Mouse (Mus musculus) liver, postnatal 0 days (tissue): Measurements from ENCODE around the gene Tmem53. TPM values are rescaled to one million over a fixed set of nuclear protein-coding genes. Genes with fewer than 3 reads are reported as not detected.

Experiments used
- ATAC-seq: fragments of 200-750 bp; cut with Nextera tagmentation; 2 replicates; pipeline ENCODE4 v1.8.0; 2017; ENCODE audit warnings: mild to moderate bottlenecking, moderate library complexity
- DNase-seq: peaks from one replicate; pipeline ENCODE4 v3.0.0-alpha.2; 2016
- H3K27ac ChIP-seq: fragments of 300-500 bp; sonication (generic); 2 replicates; pipeline ENCODE4 v1.5.1; 2014; ENCODE audit warnings: antibody characterized with exemption, moderate library complexity, mild to moderate bottlenecking, low read depth
- H3K27me3 ChIP-seq: fragments of 300-500 bp; sonication (generic); 2 replicates; pipeline ENCODE4 v1.6.1; 2014; ENCODE audit warnings: low read length, control low read depth, mixed read lengths; ENCODE audit not compliant: insufficient read depth
- H3K36me3 ChIP-seq: fragments of 300-500 bp; sonication (generic); replicated peaks from 2 replicates; pipeline ENCODE4 v1.6.1; 2014; ENCODE audit warnings: mild to moderate bottlenecking, control low read depth, low read length, moderate library complexity, mixed read lengths; ENCODE audit not compliant: insufficient read depth
- H3K4me1 ChIP-seq: fragments of 300-500 bp; sonication (generic); 2 replicates; pipeline ENCODE4 v1.6.1; 2014; ENCODE audit warnings: antibody characterized with exemption, mild to moderate bottlenecking, control low read depth; ENCODE audit not compliant: insufficient read depth
- H3K4me2 ChIP-seq: fragments of 300-500 bp; sonication (generic); 2 replicates; pipeline ENCODE4 v1.6.1; 2014; ENCODE audit warnings: low read depth, mild to moderate bottlenecking, low read length, moderate library complexity, mixed read lengths
- H3K4me3 ChIP-seq: fragments of 300-500 bp; sonication (generic); 2 replicates; pipeline ENCODE4 v1.5.1; 2014; ENCODE audit warnings: low read depth, low read length
- H3K9ac ChIP-seq: fragments of 300-500 bp; sonication (generic); replicated peaks from 2 replicates; pipeline ENCODE4 v1.6.1; 2014; ENCODE audit warnings: mild to moderate bottlenecking, moderate library complexity
- H3K9me3 ChIP-seq: fragments of 300-500 bp; sonication (generic); 2 replicates; pipeline ENCODE4 v1.6.1; 2016; ENCODE audit warnings: mild to moderate bottlenecking, control low read depth, low read length, mixed read lengths
- CTCF ChIP-seq: sonication (generic); IDR thresholded peaks from 2 replicates; pipeline ENCODE4 v1.5.1; 2016; ENCODE audit warnings: antibody characterized with exemption, low read depth
- EP300 ChIP-seq: IDR thresholded peaks from 2 replicates; pipeline ENCODE4 v1.6.1; 2016; ENCODE audit warnings: antibody characterized with exemption, low read depth, mild to moderate bottlenecking
- WGBS: fragments of 180-500 bp; shearing (Covaris S2); extraction: QIAGEN DNeasy Blood & Tissue Kit; methylation state at CpG from one replicate; pipeline ENCODE4 v1.1.7; 2014; ENCODE audit not compliant: insufficient replicate concordance; 5-methylcytosine and 5-hydroxymethylcytosine counted together
- polyA plus RNA-seq: library from polyadenylated mRNA; unstranded; fragments of >200 nt; fragmentation: Nextera tagmentation; extraction: Ambion mirVana; gene quantifications from 2 replicates; pipeline ENCODE4 v1.2.1, GENCODE M21; 2015

The Tmem53 gene
- polyA plus RNA-seq, 1 experiment from 2014 or later = 48.6 TPM

DNA sequence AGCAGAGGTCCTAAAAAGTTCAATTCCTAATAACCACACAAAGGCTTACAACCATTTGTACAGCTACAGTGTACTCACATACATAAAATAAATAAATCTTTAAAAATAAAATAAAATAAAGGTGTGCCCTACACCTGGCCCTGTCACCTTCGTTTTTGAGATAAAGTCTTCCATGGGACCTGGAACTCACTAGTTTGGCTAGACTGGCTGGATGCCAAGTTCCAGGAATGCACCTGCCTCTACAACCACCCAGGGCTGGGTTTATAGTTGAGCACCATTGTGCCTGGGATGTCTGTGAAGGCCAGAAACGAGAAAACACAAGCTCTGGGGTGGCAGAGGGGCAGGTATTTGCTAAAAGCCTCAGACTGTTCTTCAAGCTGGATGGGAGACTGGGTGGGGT lies 12.6 kb upstream of the Tmem53 start:
- Histone ChIP-seq H3K9me3 (no peaks in the 10 kb centered on the region), H3K9ac (no peak overlapping the region), H3K27ac (no peak overlapping the region), H3K4me2 (no peak overlapping the region), H3K4me1 (no peaks in the 10 kb centered on the region), H3K27me3 (no peaks in the 10 kb centered on the region), H3K36me3 (no peaks in the 10 kb centered on the region), H3K4me3 (no peak overlapping the region)
- TF ChIP-seq CTCF (no peak), EP300 (no peak)
- no peak for ATAC-seq
- no peak for DNase-seq
- 33% methylated on average over 2 of the region's 2 CpGs for WGBS

DNA sequence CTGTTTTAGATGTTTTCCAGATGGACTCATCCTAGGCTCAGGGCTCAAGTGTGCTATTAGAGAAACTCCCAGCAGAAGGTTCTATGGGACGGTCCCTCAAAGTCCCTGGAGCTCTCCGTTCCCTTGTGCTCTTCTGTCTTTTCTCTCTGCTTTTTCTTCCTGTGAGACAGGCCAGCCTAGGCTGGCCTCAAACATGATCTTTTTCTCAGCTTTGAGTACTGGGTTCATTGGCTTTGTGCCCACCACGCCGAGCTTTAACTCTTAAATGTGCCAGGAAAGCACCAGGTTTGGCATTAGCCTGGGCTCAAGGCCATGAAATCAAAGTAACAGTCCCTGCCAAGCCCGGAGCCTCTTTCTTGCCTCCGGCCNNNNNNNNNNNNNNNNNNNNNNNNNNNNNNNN lies 10.9 kb upstream of the Tmem53 start:
- Histone ChIP-seq H3K27me3 (no peaks in the 10 kb centered on the region), H3K27ac (no peak overlapping the region), H3K36me3 (no peaks in the 10 kb centered on the region), H3K4me1 (no peaks in the 10 kb centered on the region), H3K4me3 (no peak overlapping the region), H3K4me2 (no peak overlapping the region), H3K9me3 (no peaks in the 10 kb centered on the region), H3K9ac (no peak overlapping the region)
- no peak for DNase-seq
- 76% methylated on average over 6 of the region's 6 CpGs for WGBS
- no peak for ATAC-seq
- no peak for TF ChIP-seq CTCF
- TF ChIP-seq EP300 = no peak

DNA sequence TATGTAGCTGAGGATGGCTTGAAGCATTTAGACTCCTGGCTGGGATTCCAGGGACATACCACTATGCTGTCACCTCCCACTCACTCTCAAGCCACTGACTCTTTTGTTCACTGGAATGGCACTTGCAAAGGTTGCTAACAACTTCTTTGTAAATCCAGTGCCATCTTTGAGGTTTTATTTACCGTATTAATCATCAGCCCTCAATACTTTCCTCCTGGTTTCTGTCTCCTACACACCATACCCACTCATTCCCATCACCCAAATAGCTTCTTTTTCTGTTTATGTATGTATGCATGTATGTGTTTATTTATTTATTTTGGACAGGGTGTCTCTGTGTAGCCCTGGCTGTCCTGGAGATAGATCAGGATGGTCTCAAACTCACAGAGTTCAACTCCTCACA lies 769 bp upstream of the Tmem53 start:
- peaks cover 31% of the 10 kb centered on the region for H3K4me1 ChIP-seq
- no peaks in the 10 kb centered on the region for H3K36me3 ChIP-seq
- no peak overlapping the region for H3K27ac ChIP-seq
- no peak for DNase-seq
- H3K27me3 ChIP-seq = no peaks in the 10 kb centered on the region
- TF ChIP-seq EP300 (no peak), CTCF (no peak)
- no peak for ATAC-seq
- H3K4me2 ChIP-seq = peak overlapping the region; percentile 73
- peak overlapping the region; percentile 53; the same call in 1 of the 2 replicates for H3K4me3 ChIP-seq
- WGBS = 88% methylated on average over 1 of the region's 1 CpGs
- H3K9ac ChIP-seq = no peak overlapping the region
- H3K9me3 ChIP-seq = no peaks in the 10 kb centered on the region

DNA sequence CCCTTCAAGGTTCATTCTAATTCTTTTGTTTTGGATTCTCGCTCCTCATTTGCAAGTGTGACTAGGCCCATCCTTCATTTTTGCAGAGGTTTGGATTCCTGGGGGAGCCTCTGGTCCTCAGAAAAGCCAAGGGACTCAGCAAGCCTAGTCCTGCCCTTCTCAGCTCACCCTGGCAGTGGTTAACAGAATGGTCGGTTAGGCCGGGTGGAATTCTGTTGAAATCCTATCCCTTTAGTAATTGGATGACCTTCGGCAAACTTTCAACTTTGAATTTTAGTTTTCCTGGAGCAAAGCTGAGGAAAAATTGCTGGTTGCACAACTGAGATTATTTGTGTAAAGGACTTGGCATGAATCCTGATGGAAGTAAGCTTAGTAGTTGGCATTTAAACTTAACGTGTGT lies 600 bp downstream of the Tmem53 start:
- Histone ChIP-seq H3K9me3 (no peaks in the 10 kb centered on the region), H3K4me1 (peaks cover 31% of the 10 kb centered on the region), H3K36me3 (no peaks in the 10 kb centered on the region), H3K4me2 (peak overlapping the region; percentile 73), H3K27me3 (no peaks in the 10 kb centered on the region), H3K9ac (peak overlapping the region; percentile 53), H3K27ac (peak overlapping the region; percentile 76), H3K4me3 (peak overlapping the region; percentile 53)
- no peak for TF ChIP-seq CTCF
- peak; percentile 63; the same call in 1 of the 2 replicates for TF ChIP-seq EP300
- peak; percentile 66 for ATAC-seq
- WGBS = 41% methylated on average over 5 of the region's 5 CpGs
- no peak for DNase-seq

DNA sequence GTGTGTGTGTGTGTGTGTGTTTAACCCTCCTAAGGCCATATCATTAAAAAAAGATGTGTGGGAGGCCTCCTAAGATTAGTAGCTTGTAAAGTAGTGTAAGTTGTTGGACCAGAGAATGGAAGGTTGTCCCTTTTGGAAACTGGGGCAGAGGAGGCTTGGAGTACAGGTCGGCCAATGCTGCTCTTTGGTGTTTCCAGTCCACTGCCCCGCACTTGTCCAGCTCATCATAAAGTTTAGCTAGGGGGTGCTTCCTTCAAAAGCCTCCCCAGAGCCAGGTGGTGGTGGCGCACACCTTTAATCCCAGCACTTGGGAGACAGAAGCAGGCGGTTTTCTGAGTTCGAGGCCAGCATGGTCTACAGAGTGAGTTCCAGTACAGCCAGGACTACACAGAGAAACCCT lies 1.0 kb downstream of the Tmem53 start:
- Histone ChIP-seq H3K4me1 (peaks cover 31% of the 10 kb centered on the region), H3K4me2 (peak overlapping the region; percentile 73), H3K27ac (peak overlapping the region; percentile 76; the same call in 1 of the 2 replicates), H3K36me3 (no peaks in the 10 kb centered on the region), H3K9ac (no peak overlapping the region; the same call in 1 of the 2 replicates), H3K4me3 (peak overlapping the region; percentile 53; the same call in 1 of the 2 replicates), H3K9me3 (no peaks in the 10 kb centered on the region), H3K27me3 (no peaks in the 10 kb centered on the region)
- DNase-seq (no peak), ATAC-seq (no peak)
- no peak for TF ChIP-seq EP300
- WGBS = 75% methylated on average over 5 of the region's 5 CpGs

DNA sequence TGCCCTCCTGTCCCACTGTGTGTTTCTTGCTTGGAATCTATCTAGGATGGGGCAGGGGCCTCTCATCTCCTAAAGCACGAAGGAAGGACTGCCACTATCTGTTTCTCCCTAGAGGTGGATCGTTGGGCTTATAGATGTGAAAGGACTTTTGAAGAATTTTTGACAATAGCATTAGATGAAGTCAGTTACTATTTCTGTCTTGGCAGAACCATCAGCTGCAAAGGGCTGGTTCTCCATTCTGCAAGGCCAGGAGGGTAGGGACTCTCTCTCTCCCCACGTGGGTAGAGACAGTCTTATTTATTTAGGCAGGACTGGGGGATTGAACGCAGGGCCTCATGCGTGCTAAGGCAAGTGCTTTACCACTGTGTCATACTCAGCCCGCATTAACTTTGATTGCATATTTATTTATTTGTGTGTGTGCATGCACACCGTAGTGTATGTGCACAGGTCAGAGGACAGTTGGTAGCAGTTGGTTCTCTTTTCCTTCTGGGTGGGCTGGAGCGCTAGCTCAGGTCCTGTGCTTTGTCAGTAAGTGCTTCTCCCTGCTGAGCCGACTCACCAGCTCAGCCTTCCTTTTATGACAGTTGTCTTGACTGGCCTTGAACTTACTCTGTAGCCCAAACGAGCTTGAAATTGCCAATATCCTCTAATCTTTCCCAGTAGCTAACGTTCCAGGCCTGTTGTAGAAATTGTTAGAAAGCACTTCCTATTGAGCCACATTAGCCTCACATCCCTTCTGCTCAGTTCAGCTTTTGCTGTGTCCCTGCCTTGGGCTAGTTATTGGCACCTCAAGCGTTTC lies 1.7 kb downstream of the Tmem53 start:
- DNase-seq (no peak), ATAC-seq (no peak)
- WGBS = 35% methylated on average over 12 of the region's 12 CpGs
- no peak for TF ChIP-seq CTCF
- TF ChIP-seq EP300 = no peak
- H3K9me3 ChIP-seq = no peaks in the 10 kb centered on the region
- no peaks in the 10 kb centered on the region for H3K27me3 ChIP-seq
- peak overlapping the region; percentile 73; the same call in 1 of the 2 replicates for H3K4me2 ChIP-seq
- H3K36me3 ChIP-seq = no peaks in the 10 kb centered on the region
- no peak overlapping the region; the same call in 1 of the 2 replicates for H3K9ac ChIP-seq
- H3K4me3 ChIP-seq = no peak overlapping the region
- peaks cover 31% of the 10 kb centered on the region for H3K4me1 ChIP-seq
- peak overlapping the region; percentile 76; the same call in 1 of the 2 replicates for H3K27ac ChIP-seq
